Mouse (Mus musculus): ENCODE data around the gene Arhgef25. TPM values are rescaled to one million over a fixed set of nuclear protein-coding genes. Genes with fewer than 3 reads are reported as not detected.
"Not testable (repeated sequence)": the region's sequence is repeated elsewhere in the genome, so short reads cannot be mapped to it uniquely, and the experiment has no call there.

The Arhgef25 gene
- polyA plus RNA-seq, 1 experiment: 8.5 TPM

DNA sequence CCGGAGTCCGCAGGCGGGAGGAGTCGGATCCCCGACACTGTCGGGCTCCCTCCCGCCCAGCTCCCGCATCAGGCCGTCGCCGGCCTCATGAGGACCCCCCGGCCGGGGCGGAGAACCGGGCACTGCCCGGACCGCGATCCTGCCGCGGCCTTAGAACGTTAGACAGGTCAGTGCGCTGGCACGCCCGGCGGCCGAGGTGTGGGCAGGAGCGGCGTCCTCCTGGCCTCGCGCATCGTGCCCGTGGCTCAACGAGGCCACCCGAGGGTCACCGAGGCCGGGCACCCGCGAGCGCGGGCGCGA, 24.6 kb downstream of the Arhgef25 start:
- under 1% methylated on average over 37 of the region's 42 CpGs for WGBS
- H3K27ac ChIP-seq (ENCODE audit: insufficient read depth, low read length): peak overlapping the region; percentile 100
- peaks cover 19% of the 10 kb centered on the region for H3K36me3 ChIP-seq (ENCODE audit: control insufficient read depth, insufficient read depth, low read length)
- TF ChIP-seq CTCF (IDR thresholded peaks at IDR 0.05; ENCODE audit: extremely low read depth, insufficient read depth, insufficient read length, insufficient replicate concordance) (no peak), POLR2A (IDR thresholded peaks at IDR 0.05; ENCODE audit: low read depth, low read length) (no peak; the same call in 1 of the 2 replicates)
- H3K27me3 ChIP-seq (ENCODE audit: control insufficient read depth, insufficient read depth, low read length): no peaks in the 10 kb centered on the region
- peak overlapping the region; percentile 72 for H3K4me3 ChIP-seq (ENCODE audit: extremely low read depth, insufficient read depth, insufficient read length)
- DNase-seq (ENCODE audit: low read depth in 1 of 2, low spot score in 2 of 2): no peak
- H3K4me1 ChIP-seq (ENCODE audit: control insufficient read depth, insufficient read depth, insufficient read length): peaks cover 9% of the 10 kb centered on the region; the same call in 1 of the 2 replicates

DNA sequence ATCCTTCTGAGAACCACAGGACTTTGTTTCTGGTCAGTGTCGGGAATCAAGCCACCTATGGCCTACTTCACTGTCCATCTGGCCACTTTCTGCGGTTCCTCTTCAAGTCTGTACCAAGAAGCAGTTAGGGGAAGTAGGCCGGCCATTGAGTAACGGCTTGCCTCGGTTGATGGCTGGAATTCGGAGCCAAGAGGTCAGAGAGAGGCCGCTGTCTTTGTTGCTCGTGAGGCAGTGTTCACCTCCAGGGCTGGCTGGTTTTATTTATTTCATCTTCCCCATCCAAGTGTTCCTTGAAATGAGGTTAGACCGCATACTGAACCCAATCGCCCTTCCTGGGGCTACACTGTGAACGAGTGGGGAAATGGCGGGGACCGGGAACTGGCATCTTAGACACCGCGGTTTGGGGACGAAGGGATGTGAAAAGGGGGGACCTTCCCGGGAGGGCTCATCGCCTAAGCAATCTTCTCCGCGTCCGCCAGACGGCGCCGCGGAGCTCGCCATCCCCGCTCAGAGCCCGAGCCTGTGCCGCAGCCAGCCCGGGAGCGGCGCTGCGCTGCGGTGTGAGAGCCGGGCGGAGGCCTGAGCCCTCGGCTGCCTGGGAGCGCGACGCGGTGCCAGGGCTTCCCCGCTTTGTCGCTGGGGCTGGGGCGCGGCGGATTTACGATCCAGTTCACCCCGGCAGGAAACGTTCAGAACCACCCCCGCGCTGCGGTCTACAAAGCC, 25.1 kb downstream of the Arhgef25 start, which contains the start of gene B4galnt1:
TSS of gene B4galnt1 (plus strand) at position 595 of the 723 bp plus-strand sequence.
- H3K27ac ChIP-seq (ENCODE audit: insufficient read depth, low read length): peak within 1 kb of the TSS; percentile 100
- peak; percentile 86 to 90 for DNase-seq (ENCODE audit: low read depth in 1 of 2, low spot score in 2 of 2)
- WGBS: 3% methylated on average over 49 of the region's 52 CpGs
- H3K36me3 ChIP-seq (ENCODE audit: control insufficient read depth, insufficient read depth, low read length): peaks cover 14% of the 10 kb centered on the region
- peak; percentile 83 for TF ChIP-seq CTCF (IDR thresholded peaks at IDR 0.05; ENCODE audit: extremely low read depth, insufficient read depth, insufficient read length, insufficient replicate concordance)
- peak; percentile 61; the same call in 1 of the 2 replicates for TF ChIP-seq POLR2A (IDR thresholded peaks at IDR 0.05; ENCODE audit: low read depth, low read length)
- H3K4me1 ChIP-seq (ENCODE audit: control insufficient read depth, insufficient read depth, insufficient read length): peaks cover 9% of the 10 kb centered on the region; the same call in 1 of the 2 replicates
- H3K27me3 ChIP-seq (ENCODE audit: control insufficient read depth, insufficient read depth, low read length): no peaks in the 10 kb centered on the region
- H3K4me3 ChIP-seq (ENCODE audit: extremely low read depth, insufficient read depth, insufficient read length): peak within 1 kb of the TSS; percentile 72

DNA sequence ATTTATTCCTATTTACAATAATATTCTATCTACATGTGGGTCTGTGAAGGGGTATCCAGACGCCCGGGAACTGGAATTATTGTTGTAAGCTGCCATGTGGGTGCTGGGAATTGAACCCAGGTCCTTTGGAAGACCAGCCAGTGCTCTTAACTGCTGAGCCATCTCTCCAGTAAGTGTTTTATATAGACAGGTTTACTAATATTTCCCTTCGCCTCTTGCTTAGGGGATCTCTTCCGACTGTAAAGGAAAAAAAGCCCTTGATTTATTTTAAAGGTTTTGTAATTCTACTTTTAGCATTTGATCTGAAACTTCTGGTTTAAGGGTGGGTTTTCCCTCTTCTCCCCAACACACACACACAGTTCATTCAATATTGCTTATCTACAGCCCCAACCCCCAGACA, 25.7 kb downstream of the Arhgef25 start:
- no peaks in the 10 kb centered on the region for H3K27me3 ChIP-seq (ENCODE audit: control insufficient read depth, insufficient read depth, low read length)
- H3K27ac ChIP-seq (ENCODE audit: insufficient read depth, low read length): peak overlapping the region; percentile 100
- no peak for DNase-seq (ENCODE audit: low read depth in 1 of 2, low spot score in 2 of 2)
- H3K4me3 ChIP-seq (ENCODE audit: extremely low read depth, insufficient read depth, insufficient read length): no peak overlapping the region
- 88% methylated on average over 4 of the region's 4 CpGs for WGBS
- TF ChIP-seq POLR2A (IDR thresholded peaks at IDR 0.05; ENCODE audit: low read depth, low read length): no peak
- no peak for TF ChIP-seq CTCF (IDR thresholded peaks at IDR 0.05; ENCODE audit: extremely low read depth, insufficient read depth, insufficient read length, insufficient replicate concordance)
- H3K4me1 ChIP-seq (ENCODE audit: control insufficient read depth, insufficient read depth, insufficient read length): peaks cover 9% of the 10 kb centered on the region; the same call in 1 of the 2 replicates
- peaks cover 10% of the 10 kb centered on the region for H3K36me3 ChIP-seq (ENCODE audit: control insufficient read depth, insufficient read depth, low read length)

DNA sequence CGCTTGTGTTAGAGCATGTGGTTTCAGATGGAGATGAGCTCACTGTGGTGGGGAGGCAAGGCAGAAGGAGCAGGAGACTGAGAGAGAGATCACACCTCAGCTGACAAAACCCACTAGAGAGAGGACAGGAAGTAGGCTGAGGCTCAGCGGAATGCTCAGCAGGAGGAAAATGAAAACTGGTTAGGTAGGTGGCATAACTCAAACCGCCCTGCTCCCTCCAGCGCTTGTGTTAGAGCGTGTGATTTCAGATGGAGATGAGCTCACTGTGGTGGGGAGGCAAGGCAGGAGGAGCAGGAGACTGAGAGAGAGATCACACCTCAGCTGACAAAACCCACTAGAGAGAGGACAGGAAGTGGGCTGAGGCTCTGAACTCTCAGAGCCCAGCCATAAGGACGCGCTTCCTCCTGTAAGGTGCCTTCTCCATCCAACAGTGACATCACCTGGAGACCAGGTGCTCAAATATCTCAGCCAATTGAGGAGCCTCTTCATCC, 27.1 kb downstream of the Arhgef25 start:
- peak overlapping the region; percentile 72 for H3K27ac ChIP-seq (ENCODE audit: insufficient read depth, low read length)
- H3K27me3 ChIP-seq (ENCODE audit: control insufficient read depth, insufficient read depth, low read length); H3K4me1 ChIP-seq (ENCODE audit: control insufficient read depth, insufficient read depth, insufficient read length); H3K36me3 ChIP-seq (ENCODE audit: control insufficient read depth, insufficient read depth, low read length); H3K4me3 ChIP-seq (ENCODE audit: extremely low read depth, insufficient read depth, insufficient read length): not testable (repeated sequence)
- DNase-seq (ENCODE audit: low read depth in 1 of 2, low spot score in 2 of 2): peak; percentile 52 to 83
- WGBS: 8% methylated on average over 7 of the region's 7 CpGs

DNA sequence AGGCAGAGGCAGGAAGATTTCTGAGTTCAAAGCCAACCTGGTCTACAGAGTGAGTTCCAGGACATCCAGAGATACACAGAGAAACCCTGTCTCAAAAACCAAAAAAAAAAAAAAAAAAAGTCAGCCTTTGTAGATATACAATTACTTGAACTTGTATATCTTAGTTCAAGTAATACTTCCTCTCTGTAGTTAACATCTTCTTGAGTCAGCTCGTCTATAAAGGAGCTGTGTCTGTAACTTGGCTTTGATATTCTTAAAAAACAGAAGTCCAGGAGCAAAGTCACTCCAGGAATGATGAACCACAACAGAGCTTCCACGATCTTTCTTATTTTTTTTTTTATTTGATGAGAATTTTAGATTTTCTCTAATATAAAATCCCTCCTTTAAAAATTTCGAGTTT, 29.2 kb downstream of the Arhgef25 start:
- no peak for DNase-seq (ENCODE audit: low read depth in 1 of 2, low spot score in 2 of 2)
- TF ChIP-seq POLR2A (IDR thresholded peaks at IDR 0.05; ENCODE audit: low read depth, low read length): no peak
- no peak for TF ChIP-seq CTCF (IDR thresholded peaks at IDR 0.05; ENCODE audit: extremely low read depth, insufficient read depth, insufficient read length, insufficient replicate concordance)
- WGBS: 56% methylated on average over 3 of the region's 3 CpGs
- Histone ChIP-seq H3K36me3 (ENCODE audit: control insufficient read depth, insufficient read depth, low read length) (no peaks in the 10 kb centered on the region), H3K4me1 (ENCODE audit: control insufficient read depth, insufficient read depth, insufficient read length) (peaks cover 9% of the 10 kb centered on the region; the same call in 1 of the 2 replicates), H3K4me3 (ENCODE audit: extremely low read depth, insufficient read depth, insufficient read length) (no peak overlapping the region), H3K27ac (ENCODE audit: insufficient read depth, low read length) (no peak overlapping the region), H3K27me3 (ENCODE audit: control insufficient read depth, insufficient read depth, low read length) (no peaks in the 10 kb centered on the region)

DNA sequence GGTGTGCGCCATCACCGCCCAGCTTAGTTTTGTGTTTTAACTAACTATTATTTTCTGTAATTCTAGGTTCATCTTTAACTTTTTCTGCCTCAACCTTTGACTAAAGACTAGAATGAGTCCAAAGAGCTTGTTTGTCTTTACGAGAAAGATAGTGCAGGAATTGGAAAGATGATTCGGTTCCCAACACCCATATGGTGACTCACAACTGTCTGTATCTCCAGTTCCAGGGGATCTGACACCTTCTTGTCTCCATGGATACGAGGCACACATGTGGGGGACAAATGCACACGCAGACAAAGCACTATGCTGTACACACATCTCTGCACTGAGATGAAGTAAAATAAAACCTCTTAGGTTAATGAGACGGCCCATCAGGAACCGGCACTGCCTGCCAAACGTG, 29.8 kb downstream of the Arhgef25 start:
- TF ChIP-seq POLR2A (IDR thresholded peaks at IDR 0.05; ENCODE audit: low read depth, low read length) (no peak), CTCF (IDR thresholded peaks at IDR 0.05; ENCODE audit: extremely low read depth, insufficient read depth, insufficient read length, insufficient replicate concordance) (no peak)
- peaks cover 9% of the 10 kb centered on the region; the same call in 1 of the 2 replicates for H3K4me1 ChIP-seq (ENCODE audit: control insufficient read depth, insufficient read depth, insufficient read length)
- H3K36me3 ChIP-seq (ENCODE audit: control insufficient read depth, insufficient read depth, low read length): no peaks in the 10 kb centered on the region
- no peak overlapping the region for H3K27ac ChIP-seq (ENCODE audit: insufficient read depth, low read length)
- WGBS: 91% methylated on average over 9 of the region's 9 CpGs
- no peak overlapping the region for H3K4me3 ChIP-seq (ENCODE audit: extremely low read depth, insufficient read depth, insufficient read length)
- no peak for DNase-seq (ENCODE audit: low read depth in 1 of 2, low spot score in 2 of 2)
- no peaks in the 10 kb centered on the region for H3K27me3 ChIP-seq (ENCODE audit: control insufficient read depth, insufficient read depth, low read length)

DNA sequence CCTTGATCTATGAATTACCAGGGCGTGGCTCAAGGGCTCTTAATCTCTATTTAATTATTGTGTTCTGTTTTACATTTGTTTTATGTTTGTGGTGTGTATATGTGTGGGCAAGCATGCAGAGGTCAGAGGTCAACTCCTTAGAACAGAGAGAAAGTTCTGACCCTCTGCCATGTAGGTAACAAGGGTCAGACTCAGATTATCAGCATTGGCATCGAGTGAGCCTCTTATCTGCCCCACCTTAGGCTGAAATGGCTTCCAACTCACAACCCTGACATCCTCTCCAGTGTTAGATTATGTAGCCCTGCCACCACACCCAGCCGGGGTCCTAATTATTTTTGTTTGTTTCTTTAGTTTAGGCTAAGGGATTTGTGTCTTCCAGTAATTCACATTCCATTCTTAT, 31.4 kb downstream of the Arhgef25 start:
- H3K4me1 ChIP-seq (ENCODE audit: control insufficient read depth, insufficient read depth, insufficient read length): peaks cover 4% of the 10 kb centered on the region; the same call in 1 of the 2 replicates
- TF ChIP-seq POLR2A (IDR thresholded peaks at IDR 0.05; ENCODE audit: low read depth, low read length): no peak
- no peak for TF ChIP-seq CTCF (IDR thresholded peaks at IDR 0.05; ENCODE audit: extremely low read depth, insufficient read depth, insufficient read length, insufficient replicate concordance)
- no peak overlapping the region for H3K27ac ChIP-seq (ENCODE audit: insufficient read depth, low read length)
- no peaks in the 10 kb centered on the region for H3K27me3 ChIP-seq (ENCODE audit: control insufficient read depth, insufficient read depth, low read length)
- H3K4me3 ChIP-seq (ENCODE audit: extremely low read depth, insufficient read depth, insufficient read length): no peak overlapping the region
- no peak for DNase-seq (ENCODE audit: low read depth in 1 of 2, low spot score in 2 of 2)
- H3K36me3 ChIP-seq (ENCODE audit: control insufficient read depth, insufficient read depth, low read length): no peaks in the 10 kb centered on the region
- 72% methylated on average over 3 of the region's 3 CpGs for WGBS

Measured in spleen, adult 2 months (tissue).